Mouse (Mus musculus): ENCODE results near the gene Tmem104.

Tmem104 gene

DNA sequence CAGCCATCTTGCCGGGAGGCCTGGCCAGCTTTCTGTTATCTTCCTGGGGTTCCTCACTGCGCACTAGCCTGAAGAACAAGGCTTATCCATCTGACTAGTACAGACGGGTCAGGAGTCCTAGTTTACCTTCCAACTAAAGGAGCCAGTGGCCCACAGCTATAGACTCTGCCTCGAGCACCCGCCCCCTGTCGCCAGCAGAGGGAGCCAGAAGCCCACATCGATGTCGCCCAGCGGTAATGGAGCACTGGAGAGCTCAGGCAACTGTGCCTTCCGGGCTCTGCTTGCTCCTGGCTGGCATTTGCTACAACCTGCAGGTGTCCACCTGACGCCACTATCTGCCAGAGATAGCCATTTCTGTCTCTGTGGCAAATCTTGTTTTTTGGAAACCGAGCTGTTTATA, 15.0 kb downstream of the Tmem104 start:
- DNase-seq (ENCODE audit: low spot score) = peak; percentile 74

DNA sequence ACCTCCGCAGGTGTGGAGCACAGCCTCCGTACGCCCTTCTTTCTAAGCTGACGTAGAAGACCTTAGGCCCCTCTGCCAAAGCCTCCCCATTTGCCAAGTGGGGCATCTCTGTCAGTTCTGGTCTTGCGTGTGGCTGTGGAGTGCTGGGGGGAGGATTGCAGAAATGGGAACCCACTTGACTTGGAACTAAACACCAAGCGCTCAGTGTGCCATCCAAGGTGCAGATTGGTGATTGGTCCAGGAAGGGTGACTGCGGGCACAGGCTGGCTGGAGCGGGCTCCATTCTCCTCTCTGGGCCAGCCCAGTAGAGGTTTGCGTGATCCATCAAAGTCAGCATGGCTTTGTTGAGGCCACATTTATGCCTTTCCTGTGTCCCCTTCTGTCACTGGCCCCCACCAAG, 15.5 kb downstream of the Tmem104 start:
- no peak for DNase-seq (ENCODE audit: low spot score)

DNA sequence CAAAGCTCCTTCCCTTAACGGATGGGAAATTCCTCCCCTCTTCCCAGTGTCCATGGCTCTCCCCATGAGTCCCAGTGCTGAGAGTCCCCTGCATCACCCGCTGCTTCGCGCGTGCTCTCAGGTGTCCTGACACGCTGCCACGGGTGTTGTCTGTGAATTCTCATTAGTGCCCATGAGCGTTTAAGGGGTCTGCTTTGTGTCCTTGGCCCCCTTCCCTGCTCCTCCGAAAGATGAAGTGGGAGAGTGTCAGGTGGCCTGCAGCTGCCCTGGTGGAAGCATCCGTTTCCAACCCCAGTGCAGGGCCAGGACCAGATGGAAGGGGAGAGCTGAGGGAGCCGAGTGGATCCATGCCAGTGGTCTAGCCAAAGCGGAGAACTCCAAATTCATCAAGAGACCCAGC, 20.8 kb downstream of the Tmem104 start:
- DNase-seq (ENCODE audit: low spot score) = no peak

DNA sequence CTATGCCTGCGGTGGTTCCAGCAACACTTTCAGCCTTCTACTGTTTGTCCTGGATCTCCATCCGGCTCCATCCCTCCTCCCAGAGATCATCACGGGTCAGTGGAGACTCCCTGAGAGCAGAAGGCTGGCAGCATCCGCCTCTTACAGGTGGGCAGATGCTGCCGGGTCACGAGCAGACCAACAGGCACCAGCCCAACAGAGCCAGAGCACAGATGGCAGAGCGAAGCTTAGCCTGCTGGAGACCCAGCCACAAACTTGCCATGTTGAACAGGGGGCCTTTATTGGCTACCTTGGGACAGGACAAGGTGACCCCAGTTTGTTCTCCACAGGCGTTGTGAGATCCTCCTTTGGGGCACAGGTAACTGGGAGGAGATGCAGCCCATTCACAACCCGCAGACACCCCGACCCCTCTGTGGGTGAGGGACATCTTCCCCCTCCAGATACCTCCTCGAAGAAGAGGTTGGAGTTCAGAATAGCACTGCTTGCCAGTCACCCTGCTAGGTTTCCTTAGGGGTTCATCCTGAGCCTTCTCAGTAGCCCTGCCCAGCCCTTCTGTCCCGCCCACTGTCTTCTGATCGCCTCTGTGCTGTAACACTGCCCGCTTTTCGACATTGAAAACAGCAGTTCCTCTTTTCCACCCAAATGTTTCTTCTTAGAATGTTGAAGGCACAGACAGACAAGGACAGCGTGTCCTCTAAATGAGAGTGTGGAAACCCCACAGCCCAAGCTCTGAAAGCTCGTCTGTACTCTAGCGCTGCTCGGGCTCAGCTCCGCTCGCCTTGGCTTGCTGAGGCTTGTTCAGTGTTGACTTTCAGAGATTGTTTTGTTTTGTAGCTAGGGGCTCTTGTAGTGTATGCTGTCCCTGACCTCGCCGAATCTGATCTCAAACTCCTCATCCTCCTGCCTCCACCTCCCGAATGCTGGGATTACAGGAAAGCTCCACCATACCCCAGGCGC, 21.8 kb downstream of the Tmem104 start:
- no peak for DNase-seq (ENCODE audit: low spot score)

DNA sequence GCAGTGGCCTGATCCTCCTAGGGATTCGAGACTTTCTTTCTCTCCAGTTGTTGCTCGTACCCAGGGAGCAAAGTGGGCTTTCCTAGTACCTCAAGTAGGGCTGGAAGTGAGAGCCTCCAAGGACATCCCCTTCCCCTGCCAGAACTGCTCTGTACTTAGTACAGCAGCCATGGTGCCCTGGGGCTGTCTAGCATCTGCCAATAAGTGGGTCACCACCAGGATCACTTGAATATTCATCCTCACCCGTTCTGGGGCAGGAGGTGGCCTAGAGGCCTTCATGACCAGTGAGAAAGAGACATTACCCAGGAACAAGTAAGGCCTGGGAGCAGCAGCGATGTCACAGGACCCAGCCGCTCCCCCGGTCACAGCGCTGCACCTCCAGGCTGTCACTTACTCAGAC, 22.7 kb downstream of the Tmem104 start:
- no peak for DNase-seq (ENCODE audit: low spot score)

DNA sequence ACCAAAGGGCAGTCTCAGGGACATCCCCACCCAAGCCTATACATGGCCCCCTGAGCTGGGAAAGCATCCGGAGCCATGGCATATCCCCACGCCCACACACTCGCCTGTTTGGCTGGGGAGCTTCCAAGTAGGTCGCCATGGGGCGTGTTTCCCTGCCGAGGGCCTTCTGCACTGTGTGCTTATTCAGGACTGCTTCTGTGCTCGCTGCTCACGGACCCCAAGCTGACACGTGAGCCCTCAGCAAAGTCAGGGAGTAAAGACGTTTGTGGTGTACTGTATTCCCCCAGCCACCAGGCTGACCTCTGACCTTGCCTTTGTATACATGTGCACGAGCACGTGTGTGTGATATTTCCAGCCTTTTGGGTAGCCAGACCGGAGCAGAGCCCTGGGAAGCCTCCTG, 24.8 kb downstream of the Tmem104 start:
- no peak for DNase-seq (ENCODE audit: low spot score)

DNA sequence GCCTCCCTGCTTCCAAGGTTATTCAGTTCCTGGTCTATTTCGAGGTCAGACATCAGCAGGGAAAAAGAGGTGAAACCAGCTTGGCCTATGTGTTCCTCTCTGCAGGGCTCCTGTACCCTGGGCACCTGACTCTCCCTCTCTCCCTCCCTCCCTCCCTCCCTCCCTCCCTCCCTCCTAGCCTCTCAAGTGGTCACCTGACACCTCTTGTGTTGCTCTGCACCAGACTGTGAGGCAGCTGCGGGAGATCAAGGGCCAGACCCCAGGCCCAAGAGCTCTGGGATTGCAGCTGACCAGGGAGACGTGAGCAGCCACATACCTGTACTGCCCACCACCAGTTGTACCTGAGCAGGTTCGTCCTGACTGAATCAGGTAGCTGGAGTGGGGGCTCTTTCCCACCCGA, 27.8 kb downstream of the Tmem104 start:
- DNase-seq (ENCODE audit: low spot score) = no peak

DNA sequence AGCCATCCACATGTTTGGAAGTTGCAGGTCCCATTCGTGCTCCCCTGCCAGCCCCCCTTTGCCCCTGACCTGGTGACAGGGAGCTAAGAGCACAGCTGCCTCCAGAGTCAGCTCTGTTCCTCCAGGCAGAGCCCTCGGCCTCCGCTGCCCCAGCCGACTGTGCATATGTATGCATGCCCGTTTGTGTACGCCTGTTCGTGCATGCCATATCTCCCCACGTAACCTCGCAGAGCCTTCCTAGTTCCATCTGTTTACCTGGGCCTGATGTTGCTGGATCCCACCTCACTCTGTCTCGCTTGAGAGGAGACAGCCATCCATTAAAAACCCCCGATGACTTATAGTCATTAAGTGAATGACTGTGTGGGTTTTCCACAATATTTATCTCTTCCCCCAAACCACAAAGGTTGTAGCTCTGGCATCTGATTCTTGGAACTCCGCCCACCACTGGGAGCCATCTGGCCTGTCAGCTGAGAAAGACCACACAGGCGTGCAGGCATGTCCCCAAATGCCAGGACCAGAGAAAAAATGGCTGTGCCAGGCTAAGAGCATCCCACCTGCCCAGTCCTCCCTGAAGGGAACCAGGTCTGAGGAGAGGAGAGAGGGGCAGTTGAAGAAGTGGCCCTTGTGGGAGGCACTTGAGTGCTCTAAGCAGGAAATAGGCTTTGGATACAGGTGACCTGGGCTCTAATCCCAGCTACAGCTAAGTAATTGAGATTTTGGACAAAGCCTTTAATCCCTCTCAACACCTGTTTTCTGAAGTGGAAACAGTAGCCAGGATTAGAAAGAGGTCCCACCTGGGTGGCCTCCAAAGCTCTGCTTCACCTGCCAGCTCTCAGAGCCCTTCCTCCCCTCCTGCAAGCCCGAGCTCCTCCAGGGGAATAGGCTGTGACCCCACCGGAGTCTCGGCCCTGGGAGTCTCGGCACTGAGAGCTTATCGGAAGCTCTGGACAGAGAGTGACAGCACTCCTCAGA, 30.4 kb downstream of the Tmem104 start:
- no peak for DNase-seq (ENCODE audit: low spot score)

DNA sequence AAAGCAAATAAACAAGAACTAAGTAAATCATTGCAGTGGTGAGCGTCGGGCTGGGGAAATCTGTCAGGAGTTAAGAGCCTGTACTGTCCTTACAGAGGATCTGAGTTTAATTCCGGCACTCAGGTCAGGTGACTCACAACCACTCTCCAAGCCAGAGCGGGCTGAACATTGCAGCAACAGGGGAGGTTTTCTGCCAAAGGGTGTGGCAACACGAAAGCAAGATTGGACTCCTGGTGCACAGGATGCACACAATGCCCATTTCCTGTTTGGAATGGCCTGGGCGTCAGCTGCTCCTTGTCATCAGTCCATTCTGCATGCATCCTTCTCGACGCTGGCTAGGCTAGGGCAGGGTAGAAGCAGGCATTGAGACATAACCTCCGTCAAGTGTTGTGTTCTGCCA, 32.0 kb downstream of the Tmem104 start:
- peak; percentile 83 for DNase-seq (ENCODE audit: low spot score)

DNA sequence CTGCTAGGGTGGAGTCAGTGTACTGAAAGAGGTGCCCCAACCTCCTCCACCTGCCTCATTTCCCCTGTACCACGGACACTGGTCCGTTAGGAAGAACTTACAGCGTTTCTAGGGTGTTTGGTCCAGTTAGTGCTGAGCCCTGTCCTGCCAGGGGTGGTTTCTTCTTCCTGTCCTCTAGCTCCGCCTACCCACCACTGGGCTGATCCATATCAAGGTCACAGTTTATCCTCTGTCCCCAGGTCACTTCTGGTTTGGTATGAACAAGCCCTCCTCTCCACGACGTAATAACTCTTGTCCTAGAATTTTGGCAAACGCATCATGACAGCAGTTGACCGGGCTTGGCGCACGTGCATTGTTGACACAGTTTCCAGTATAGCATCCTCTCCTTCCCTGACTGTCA, 32.4 kb downstream of the Tmem104 start:
- no peak for DNase-seq (ENCODE audit: low spot score)

DNA sequence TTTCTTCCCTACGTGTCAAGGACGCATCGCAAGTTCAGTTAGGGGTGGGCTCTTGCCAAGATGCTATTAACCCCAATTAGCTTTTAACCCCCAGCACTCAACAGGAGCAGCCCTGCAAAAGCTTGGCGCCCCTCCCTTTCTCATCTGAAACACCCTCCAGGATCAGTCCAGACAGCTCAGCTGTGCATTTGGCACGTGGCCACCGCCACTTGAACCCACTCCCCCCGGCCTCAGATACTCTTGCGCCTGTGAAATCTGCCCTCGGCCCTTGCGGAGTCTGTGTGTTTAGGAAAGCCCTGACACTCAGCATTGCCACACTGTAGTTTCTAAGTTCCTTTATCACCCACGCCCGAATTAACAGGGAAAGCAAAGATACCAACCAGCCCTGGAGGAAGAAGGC, 34.8 kb downstream of the Tmem104 start:
- DNase-seq (ENCODE audit: low spot score) = no peak

DNA sequence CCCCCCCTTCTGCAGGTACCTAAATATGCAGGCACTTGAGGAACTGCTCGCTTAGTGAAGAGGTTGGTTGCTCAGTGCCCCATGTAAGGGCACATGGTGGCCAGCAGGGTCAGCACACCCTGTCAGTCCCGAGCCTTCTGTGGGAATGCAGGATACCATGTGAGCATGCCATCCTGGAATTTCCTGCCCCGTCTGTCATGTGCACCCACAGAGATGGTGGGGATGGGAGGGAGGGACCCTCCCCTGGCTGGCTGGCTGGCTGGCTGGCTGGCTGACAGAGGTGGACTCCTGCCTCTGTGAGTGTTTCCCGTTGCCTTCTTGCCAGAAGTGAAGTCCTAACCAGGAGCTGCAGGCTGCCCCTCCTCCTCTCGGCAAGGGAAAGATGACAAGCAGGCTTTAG, 35.3 kb downstream of the Tmem104 start:
- no peak for DNase-seq (ENCODE audit: low spot score)

DNA sequence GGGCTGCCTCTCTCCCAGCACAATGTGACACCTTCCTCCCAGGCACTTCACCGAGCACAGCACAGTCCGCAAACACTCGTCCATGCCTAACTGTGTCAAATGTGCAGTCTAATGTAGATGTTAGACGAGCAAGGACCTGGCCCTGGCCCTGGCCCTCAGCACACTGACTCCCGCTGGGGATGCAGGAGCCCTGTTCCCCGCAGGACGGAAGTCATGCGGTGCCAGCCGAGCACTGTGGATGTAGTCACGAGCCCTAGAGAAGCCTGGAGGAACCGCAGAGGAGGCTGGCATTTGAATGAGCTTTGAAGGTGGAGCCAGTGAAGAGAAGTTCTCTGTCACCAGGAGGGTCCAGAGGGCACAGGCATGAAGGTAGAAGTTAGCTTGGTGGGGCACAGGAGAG, 36.2 kb downstream of the Tmem104 start:
- DNase-seq (ENCODE audit: low spot score) = no peak

DNA sequence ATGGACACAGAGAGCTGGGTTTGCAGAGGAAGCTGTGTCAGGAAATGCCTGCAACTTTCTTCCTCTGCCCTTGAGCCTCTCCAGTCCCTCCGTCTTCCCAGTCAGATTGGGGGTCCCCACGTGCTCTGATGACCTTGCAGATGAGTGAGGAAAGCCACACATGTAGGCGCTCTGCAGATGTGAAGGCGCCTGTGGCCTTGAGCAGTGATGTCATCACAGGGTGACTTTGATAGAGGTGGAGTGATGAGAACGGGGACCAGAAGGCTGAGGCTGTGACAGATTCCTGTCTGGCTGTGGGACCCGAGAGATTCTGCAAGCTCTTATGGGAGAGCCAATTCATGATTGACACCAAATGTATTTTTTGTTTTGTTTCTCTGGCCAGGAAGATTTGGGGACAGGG, 36.6 kb downstream of the Tmem104 start:
- DNase-seq (ENCODE audit: low spot score) = no peak

DNA sequence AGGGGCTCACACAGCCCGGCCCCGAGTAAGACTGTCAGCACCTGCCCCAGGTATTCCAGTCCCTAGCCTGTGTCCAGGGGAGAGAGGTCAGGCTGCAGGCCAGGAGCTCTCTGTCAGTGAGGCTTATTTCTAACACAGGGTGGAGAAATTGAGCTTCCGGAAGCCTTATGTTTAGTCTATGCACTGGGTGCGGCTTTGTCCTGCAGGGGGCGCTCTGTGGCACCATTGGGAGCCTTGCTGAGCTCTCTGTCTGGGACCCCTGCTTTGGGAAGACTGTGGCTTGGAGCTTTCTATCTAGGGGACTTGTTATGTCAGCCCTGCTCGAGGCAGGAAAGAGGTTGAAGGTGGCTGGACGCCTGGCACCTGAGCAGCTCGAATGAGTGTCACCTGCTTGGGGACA, 37.6 kb downstream of the Tmem104 start:
- DNase-seq (ENCODE audit: low spot score) = no peak

DNA sequence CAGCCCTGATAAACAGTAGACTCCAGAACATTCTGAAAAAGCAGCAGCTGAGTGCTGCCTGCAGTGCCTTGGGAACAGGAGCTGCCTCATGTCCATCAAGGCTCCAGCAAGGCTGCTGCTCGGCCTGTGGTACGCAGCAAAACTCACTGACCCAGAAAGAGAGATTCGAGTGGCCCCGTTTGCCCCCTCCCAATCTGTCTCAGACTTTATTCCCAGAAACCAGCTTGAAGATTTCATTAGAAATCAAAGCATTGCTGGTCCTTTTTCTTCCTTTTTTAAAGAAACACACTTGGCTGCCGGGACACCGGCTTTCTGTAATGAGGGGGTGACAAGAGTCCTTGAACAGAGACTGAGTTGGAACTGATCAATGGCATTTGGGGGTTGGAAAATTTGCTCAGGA, 38.0 kb downstream of the Tmem104 start:
- DNase-seq (ENCODE audit: low spot score) = no peak

DNA sequence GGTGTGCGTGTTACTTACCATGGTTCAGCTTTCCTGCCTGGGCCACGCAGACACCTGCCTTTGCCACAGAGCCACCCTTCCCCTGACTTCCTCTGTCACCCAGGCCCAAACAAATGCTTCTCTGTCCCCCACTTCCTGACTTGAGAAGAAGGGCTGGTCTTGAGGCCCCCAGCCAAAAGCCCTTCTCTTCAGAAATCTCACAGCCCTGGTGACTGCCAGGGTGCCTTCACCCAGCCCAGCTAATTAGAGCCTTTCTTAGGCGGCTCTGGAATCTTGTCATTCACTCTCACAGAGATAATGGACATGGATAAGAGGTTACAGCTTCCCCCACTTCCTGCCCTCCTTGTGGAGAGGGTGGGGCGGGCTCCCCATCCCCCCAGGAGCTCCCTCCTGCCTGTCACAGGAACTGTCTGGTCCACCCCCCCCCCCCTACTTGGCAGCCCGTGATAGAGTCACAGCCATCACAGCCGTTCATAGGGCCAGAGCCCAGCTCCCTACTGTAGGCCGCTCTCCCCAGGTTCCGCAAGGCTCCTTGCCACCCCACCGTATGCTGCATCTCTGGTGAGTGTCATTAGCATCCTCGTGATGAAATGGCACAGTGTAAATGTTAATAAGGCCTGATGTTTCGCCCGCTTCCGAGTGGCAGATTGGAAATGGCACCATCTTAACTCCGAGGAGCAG, 39.7 kb downstream of the Tmem104 start:
- DNase-seq (ENCODE audit: low spot score) = no peak

DNA sequence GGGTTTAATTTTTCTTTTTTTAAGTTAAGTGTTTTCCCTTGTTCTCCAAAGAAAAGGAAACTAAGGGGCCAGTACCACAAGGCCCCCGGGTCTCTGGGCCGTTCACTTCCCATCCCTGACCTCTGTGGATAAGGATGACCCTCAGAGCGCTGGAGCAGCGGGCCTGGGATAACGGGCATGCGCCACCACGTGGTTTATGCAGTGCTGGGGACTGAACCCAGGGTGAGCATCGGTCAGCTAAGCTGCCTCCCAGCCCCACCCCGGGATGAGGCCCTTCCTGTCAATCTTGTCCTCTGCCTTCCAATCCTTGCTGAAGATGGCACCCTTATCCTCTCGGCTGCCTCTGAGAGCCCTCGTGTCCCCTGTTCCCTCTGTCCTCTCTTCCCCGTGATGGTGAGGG, 40.4 kb downstream of the Tmem104 start:
- no peak for DNase-seq (ENCODE audit: low spot score)

DNA sequence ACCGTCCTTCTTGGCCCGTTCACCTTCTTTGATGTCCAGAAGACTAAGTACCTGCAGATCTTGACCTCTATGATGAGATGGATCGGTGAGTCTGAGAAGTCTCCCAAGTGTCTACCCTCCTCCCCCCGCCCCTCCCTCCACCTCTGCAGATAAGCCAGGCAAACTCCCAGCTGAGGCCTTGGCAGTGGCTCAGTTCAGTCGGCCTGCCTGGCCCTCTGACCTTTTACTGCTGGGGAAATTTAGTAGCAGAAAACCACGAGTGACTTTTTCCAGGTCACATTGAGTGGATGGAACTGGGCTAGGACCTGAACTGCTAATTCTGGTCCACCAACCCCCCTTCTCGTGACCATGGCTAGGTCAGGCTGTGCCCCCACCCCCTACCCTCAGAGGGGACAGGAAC, 41.1 kb downstream of the Tmem104 start:
- DNase-seq (ENCODE audit: low spot score) = no peak

DNA sequence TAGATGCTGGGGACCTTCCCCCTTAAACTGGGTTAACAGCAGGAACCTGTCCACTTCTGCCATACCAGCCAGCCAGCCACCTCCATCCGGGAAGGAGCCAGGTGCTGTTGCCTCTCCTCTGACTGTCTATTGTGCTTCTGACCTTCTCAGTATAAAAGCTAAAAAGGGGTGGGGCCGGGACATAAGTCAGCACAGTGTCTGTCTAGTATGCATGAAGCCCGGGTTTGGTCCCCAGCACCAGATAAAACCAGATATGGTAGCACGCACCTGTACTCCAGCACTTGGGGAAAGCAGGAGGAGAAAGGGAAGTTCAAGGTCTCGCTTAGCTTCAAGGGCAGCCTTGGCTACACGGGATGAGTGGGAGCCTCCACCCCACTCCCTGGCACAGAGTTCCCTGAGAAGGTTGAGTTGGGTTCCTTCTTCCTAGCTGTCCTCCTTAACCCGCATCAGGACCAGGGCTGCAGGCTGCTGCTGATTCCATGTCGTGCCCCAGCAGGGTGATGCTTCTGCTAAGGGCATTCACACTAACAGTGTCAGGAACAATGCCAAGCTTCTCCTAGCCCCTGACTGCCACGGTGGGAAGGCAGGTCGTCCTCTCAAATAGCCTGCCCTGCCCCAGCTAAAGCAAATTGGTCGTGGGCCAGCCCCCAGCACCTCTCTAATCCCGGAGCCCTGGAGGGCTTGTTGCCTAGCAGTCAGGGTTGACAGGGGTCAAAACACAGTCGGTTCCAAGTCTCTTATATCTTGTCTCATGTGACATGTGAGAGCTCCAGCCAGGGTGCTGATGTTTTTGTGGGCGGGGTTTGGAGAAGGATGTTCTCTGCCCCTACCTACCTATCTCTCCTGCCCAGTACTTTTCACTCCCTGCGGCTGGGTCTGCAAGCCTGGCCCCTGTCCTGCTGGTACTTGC, 42.0 kb downstream of the Tmem104 start:
- peak; percentile 46 for DNase-seq (ENCODE audit: low spot score)
